Mouse (Mus musculus): ENCODE results near the gene Zbtb7b. TPM values are rescaled to one million over a fixed set of nuclear protein-coding genes. Genes with fewer than 3 reads are reported as not detected.
A peak's percentile ranks its signal among the peaks of the same experiment; 100 is the strongest.

Gene Zbtb7b
- polyA plus RNA-seq, 1 experiment = 54.3 TPM

DNA sequence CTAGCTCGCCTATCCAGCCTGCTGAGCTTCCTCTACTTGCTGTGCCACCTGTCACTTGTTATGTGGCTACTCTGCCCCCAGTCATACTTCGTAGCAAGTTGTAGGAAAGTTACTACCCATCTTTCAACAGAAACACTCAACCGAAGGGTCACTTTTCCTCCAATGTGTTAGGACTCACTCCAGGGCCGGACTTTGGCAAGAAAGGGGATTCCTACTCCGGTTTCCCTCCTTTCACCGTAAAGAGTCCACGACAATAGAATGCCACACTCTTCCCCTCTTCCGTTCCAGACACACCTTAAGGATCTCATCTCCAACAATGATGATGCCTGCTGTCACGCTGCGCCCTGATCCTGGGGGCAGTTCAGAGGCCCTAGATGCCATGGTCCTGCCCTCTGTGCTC, 16.3 kb upstream of the Zbtb7b start:
- peak overlapping the region; percentile 65 for H3K4me3 ChIP-seq (ENCODE audit: insufficient read depth, low read depth, low read length)
- peaks cover 6% of the 10 kb centered on the region; the same call in 1 of the 2 replicates for H3K4me1 ChIP-seq (ENCODE audit: control insufficient read depth, insufficient read depth, low read length)
- H3K27me3 ChIP-seq (replicated peaks; ENCODE audit: control insufficient read depth, insufficient read depth, low read length) = no peaks in the 10 kb centered on the region
- no peak for DNase-seq
- 62% methylated on average over 10 of the region's 10 CpGs for WGBS
- H3K27ac ChIP-seq (ENCODE audit: insufficient read depth, low read depth, low read length) = peak overlapping the region; percentile 72; the same call in 1 of the 2 replicates
- peaks cover 2% of the 10 kb centered on the region; the same call in 1 of the 2 replicates for H3K36me3 ChIP-seq (ENCODE audit: control insufficient read depth, insufficient read depth, low read length)
- TF ChIP-seq POLR2A (IDR thresholded peaks at IDR 0.05; ENCODE audit: low read depth, low read length) (no peak), CTCF (conservative IDR thresholded peaks at IDR 0.05; ENCODE audit: insufficient read depth, insufficient read length, low read depth, low read length) (no peak)

- DNase-seq = no peak
- Histone ChIP-seq H3K4me3 (ENCODE audit: insufficient read depth, low read depth, low read length) (no peak overlapping the region), H3K27me3 (replicated peaks; ENCODE audit: control insufficient read depth, insufficient read depth, low read length) (no peaks in the 10 kb centered on the region), H3K36me3 (ENCODE audit: control insufficient read depth, insufficient read depth, low read length) (peaks cover 2% of the 10 kb centered on the region; the same call in 1 of the 2 replicates), H3K4me1 (ENCODE audit: control insufficient read depth, insufficient read depth, low read length) (peaks cover 6% of the 10 kb centered on the region; the same call in 1 of the 2 replicates), H3K27ac (ENCODE audit: insufficient read depth, low read depth, low read length) (no peak overlapping the region)
- TF ChIP-seq POLR2A (IDR thresholded peaks at IDR 0.05; ENCODE audit: low read depth, low read length) (no peak), CTCF (conservative IDR thresholded peaks at IDR 0.05; ENCODE audit: insufficient read depth, insufficient read length, low read depth, low read length) (no peak)
- WGBS = 65% methylated on average over 3 of the region's 3 CpGs
Measured at GRCm38 (mm10) chr3:89409701-89410100, 15.1 kb upstream of the Zbtb7b start.

GRCm38 (mm10) chr3:89408448-89408847, 13.9 kb upstream of the Zbtb7b start:
- H3K4me3 ChIP-seq (ENCODE audit: insufficient read depth, low read depth, low read length) = no peak overlapping the region
- peaks cover 2% of the 10 kb centered on the region; the same call in 1 of the 2 replicates for H3K36me3 ChIP-seq (ENCODE audit: control insufficient read depth, insufficient read depth, low read length)
- peaks cover 6% of the 10 kb centered on the region; the same call in 1 of the 2 replicates for H3K4me1 ChIP-seq (ENCODE audit: control insufficient read depth, insufficient read depth, low read length)
- no peak for TF ChIP-seq CTCF (conservative IDR thresholded peaks at IDR 0.05; ENCODE audit: insufficient read depth, insufficient read length, low read depth, low read length)
- WGBS = 76% methylated on average over 16 of the region's 16 CpGs
- DNase-seq = no peak
- H3K27me3 ChIP-seq (replicated peaks; ENCODE audit: control insufficient read depth, insufficient read depth, low read length) = no peaks in the 10 kb centered on the region
- no peak overlapping the region for H3K27ac ChIP-seq (ENCODE audit: insufficient read depth, low read depth, low read length)

- Histone ChIP-seq H3K4me3 (ENCODE audit: insufficient read depth, low read depth, low read length) (no peak overlapping the region), H3K27ac (ENCODE audit: insufficient read depth, low read depth, low read length) (no peak overlapping the region), H3K27me3 (replicated peaks; ENCODE audit: control insufficient read depth, insufficient read depth, low read length) (no peaks in the 10 kb centered on the region), H3K4me1 (ENCODE audit: control insufficient read depth, insufficient read depth, low read length) (peaks cover 6% of the 10 kb centered on the region; the same call in 1 of the 2 replicates), H3K36me3 (ENCODE audit: control insufficient read depth, insufficient read depth, low read length) (peaks cover 2% of the 10 kb centered on the region; the same call in 1 of the 2 replicates)
- DNase-seq = no peak
- WGBS = 89% methylated on average over 6 of the region's 6 CpGs
- TF ChIP-seq POLR2A (IDR thresholded peaks at IDR 0.05; ENCODE audit: low read depth, low read length) = no peak
Measured at GRCm38 (mm10) chr3:89406887-89407286, 12.3 kb upstream of the Zbtb7b start.

DNA sequence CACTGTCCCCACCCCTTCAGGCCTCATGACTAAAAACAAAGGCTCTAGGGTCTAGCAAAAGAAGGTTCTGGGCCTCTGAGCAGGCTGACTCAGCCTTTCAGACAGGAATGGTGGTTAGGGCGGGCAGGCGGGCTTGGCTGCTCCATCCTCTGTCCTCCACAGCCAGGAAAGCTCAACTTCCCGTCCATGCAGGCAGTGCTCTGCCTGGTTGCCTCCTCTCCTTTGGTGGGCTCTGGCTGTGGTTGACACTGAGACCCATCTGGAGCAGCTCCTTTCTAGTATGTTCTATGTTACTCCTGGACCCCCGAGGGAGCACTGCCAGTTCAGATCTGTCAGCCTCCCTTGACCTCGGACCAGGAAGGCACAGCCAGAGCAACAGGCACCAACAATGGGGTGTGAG, 8.1 kb upstream of the Zbtb7b start, which contains the start of gene Lenep:
Lenep (minus strand) TSS at position 101 of the 400 bp plus-strand sequence.
- Histone ChIP-seq H3K27me3 (replicated peaks; ENCODE audit: control insufficient read depth, insufficient read depth, low read length) (no peaks in the 10 kb centered on the region), H3K4me1 (ENCODE audit: control insufficient read depth, insufficient read depth, low read length) (no peaks in the 10 kb centered on the region), H3K36me3 (ENCODE audit: control insufficient read depth, insufficient read depth, low read length) (no peaks in the 10 kb centered on the region), H3K27ac (ENCODE audit: insufficient read depth, low read depth, low read length) (no peak within 1 kb of the TSS), H3K4me3 (ENCODE audit: insufficient read depth, low read depth, low read length) (no peak within 1 kb of the TSS)
- 76% methylated on average over 5 of the region's 5 CpGs for WGBS
- DNase-seq = no peak
- no peak for TF ChIP-seq CTCF (conservative IDR thresholded peaks at IDR 0.05; ENCODE audit: insufficient read depth, insufficient read length, low read depth, low read length)
- no peak for TF ChIP-seq POLR2A (IDR thresholded peaks at IDR 0.05; ENCODE audit: low read depth, low read length)

DNA sequence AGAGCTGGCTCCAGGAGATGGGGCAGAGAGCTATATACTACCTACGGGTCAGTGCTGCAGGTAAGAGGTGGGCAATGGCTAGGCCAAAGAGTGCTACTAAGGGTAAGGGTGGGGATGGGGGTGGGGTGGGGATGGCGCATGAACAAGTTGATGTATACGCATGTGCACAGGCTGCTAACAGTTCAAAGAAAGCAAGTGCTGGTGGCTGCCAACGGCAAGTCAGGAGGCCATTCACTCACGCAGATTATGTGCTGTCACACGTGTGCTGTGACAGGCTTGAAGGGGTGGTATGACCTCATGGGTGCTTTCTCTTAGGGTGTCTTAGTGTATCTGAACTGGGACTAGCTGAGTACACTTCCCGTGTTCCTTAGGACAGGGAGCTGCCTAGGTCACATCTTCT, 6.8 kb upstream of the Zbtb7b start:
- WGBS = 88% methylated on average over 7 of the region's 7 CpGs
- H3K4me1 ChIP-seq (ENCODE audit: control insufficient read depth, insufficient read depth, low read length) = peaks cover 6% of the 10 kb centered on the region; the same call in 1 of the 2 replicates
- DNase-seq = no peak
- H3K4me3 ChIP-seq (ENCODE audit: insufficient read depth, low read depth, low read length) = no peak overlapping the region
- H3K27ac ChIP-seq (ENCODE audit: insufficient read depth, low read depth, low read length) = no peak overlapping the region
- H3K36me3 ChIP-seq (ENCODE audit: control insufficient read depth, insufficient read depth, low read length) = no peaks in the 10 kb centered on the region
- H3K27me3 ChIP-seq (replicated peaks; ENCODE audit: control insufficient read depth, insufficient read depth, low read length) = no peaks in the 10 kb centered on the region
- TF ChIP-seq POLR2A (IDR thresholded peaks at IDR 0.05; ENCODE audit: low read depth, low read length) (no peak), CTCF (conservative IDR thresholded peaks at IDR 0.05; ENCODE audit: insufficient read depth, insufficient read length, low read depth, low read length) (no peak)

GRCm38 (mm10) chr3:89396654-89397005, 2.1 kb upstream of the Zbtb7b start:
- H3K36me3 ChIP-seq (ENCODE audit: control insufficient read depth, insufficient read depth, low read length) = no peaks in the 10 kb centered on the region
- peak overlapping the region; percentile 28; the same call in 1 of the 2 replicates for H3K27ac ChIP-seq (ENCODE audit: insufficient read depth, low read depth, low read length)
- DNase-seq = no peak
- peak overlapping the region; percentile 65; the same call in 1 of the 2 replicates for H3K4me3 ChIP-seq (ENCODE audit: insufficient read depth, low read depth, low read length)
- TF ChIP-seq POLR2A (IDR thresholded peaks at IDR 0.05; ENCODE audit: low read depth, low read length) (no peak), CTCF (conservative IDR thresholded peaks at IDR 0.05; ENCODE audit: insufficient read depth, insufficient read length, low read depth, low read length) (no peak)
- peaks cover 6% of the 10 kb centered on the region; the same call in 1 of the 2 replicates for H3K4me1 ChIP-seq (ENCODE audit: control insufficient read depth, insufficient read depth, low read length)
- H3K27me3 ChIP-seq (replicated peaks; ENCODE audit: control insufficient read depth, insufficient read depth, low read length) = no peaks in the 10 kb centered on the region
- 0% methylated on average over 4 of the region's 4 CpGs for WGBS
